Mouse (Mus musculus) thymus, adult 2 months (tissue): Measurements from ENCODE around the gene Hist1h4i.

Experiments used
- CTCF ChIP-seq: fragments of 200-500 bp; IDR thresholded peaks from 2 replicates; pipeline ENCODE4 v1.5.1; 2012; ENCODE audit warnings: mild to moderate bottlenecking, control low read depth, low read length, moderate library complexity, borderline replicate concordance; ENCODE audit not compliant: control insufficient read depth, poor library complexity, insufficient read depth; ENCODE audit errors: extremely low read depth
- POLR2A ChIP-seq: fragments of 200-500 bp; IDR thresholded peaks from 2 replicates; pipeline ENCODE4 v1.6.1; 2012; ENCODE audit warnings: mild to moderate bottlenecking, low read length, control low read depth, moderate library complexity; ENCODE audit not compliant: control insufficient read depth, poor library complexity, insufficient read depth; ENCODE audit errors: extremely low read depth

DNA sequence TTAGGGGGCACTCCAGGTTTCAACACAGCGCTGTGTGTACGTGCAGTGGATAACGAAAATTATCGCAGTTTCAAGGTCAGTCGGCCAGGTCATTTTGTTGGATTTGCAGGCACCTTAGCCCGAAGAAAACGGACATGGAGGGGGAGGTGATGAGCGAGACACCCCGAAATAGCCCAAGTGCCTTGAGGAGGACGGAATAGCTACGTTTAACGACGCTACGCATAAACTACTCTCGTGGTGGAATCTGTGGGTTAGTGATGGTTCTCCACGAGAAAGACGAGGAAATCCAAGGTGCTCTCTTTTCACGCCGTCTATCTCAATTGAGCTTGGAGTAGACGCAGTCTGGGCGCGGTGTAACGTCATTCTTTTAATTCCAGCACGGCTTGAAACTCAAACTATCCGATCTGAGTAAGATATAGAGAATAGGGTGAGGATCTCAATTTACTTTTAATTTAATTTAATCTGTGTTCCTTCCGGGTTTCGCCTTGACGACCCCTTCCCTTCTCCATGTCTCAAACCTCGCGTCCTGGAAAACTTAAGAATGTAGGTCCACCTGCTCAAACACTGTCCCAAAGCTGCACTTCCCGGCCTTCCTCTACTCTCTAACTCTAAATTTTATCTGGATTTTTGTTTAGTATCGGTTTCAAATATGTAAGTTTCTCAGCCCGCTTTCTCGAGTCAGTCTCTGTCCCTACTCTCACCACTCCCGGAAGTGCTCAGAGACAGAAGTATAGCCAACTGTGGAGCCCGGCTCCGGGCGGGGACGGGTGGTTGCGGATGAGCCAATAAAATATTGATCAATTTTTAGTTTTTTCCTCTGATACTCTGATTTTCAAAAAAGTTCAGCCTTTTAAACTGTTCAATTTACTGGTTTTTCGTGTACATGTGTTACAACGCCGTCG lies 21.0 kb downstream of the Hist1h4i start:
- TF ChIP-seq POLR2A (no peak), CTCF (no peak)
